Mouse (Mus musculus) c-Kit-positive CD71-negative TER-119-negative erythroid progenitor cells, embryonic 14.5 days (primary cell): ENCODE measurements around the gene Pdzd2.

Experiments
- DNase-seq: peaks from one replicate; pipeline ENCODE4 v3.0.0-alpha.2; 2013; ENCODE audit warnings: low read depth

Gene Pdzd2

DNA sequence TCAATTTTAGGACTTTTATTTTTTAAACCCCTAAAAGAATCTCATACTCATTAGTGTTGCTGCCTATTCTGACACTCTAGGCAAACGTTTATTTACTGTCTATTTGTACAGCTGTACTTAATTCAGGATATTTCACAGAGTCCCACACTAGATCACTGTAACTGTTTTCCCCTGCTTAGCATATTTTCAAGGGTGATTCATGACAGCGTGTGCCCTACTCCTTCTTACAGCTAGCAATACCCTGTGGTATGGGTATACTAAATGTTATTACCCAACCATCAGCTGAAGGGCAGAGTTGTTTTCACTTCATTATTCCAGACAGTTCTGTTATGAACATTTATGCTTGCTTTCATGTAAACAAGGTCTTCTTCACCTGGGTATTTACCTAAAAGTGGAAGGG lies 423.7 kb downstream of the Pdzd2 start:
- no peak for DNase-seq

GRCm38 (mm10) chr15:12314584-12314983 lies 425.1 kb downstream of the Pdzd2 start:
- DNase-seq, result no peak

DNA sequence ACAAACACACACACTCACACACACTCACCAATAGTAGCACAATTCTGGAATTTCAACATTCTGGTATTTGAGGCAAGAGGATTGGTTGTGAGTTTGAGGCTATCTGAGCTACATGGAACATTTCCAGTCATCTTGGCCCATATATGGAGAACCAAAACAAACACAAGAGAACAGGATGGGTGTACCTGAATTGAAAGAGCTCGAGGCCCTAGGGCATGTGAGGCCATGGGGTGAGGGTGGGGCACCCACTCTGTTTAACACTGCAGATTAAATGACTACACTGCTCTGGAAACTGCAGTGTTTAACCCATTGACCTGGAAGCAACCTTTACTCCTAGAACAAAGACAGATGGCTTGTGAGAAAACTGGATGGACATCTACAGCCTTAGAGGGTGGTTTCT lies 426.5 kb downstream of the Pdzd2 start:
- DNase-seq, result no peak

GRCm38 (mm10) chr15:12311465-12311864 lies 428.3 kb downstream of the Pdzd2 start:
- DNase-seq, result no peak

DNA sequence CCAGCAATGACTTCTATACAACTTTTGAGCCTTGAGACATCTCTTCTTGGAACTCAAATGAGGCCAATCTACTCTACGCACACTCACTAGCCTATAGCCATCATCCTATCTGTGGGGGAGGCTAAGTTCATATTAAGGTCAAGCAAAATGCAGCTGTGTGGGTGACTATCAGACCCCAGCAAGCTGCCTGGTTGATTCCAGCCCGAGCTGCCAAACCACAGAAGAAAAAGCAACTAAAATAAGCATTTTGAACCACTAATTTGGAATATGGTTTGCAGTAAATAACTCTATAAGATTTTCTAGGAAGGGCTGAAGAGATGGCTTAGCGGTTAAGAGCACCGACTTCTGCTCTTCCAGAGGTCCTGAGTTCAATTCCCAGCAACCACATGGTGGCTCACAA lies 429.0 kb downstream of the Pdzd2 start:
- DNase-seq, result no peak
